Mouse (Mus musculus): Measurements from ENCODE around the gene Dirc2. TPM values are rescaled to one million over a fixed set of nuclear protein-coding genes. Genes with fewer than 3 reads are reported as not detected.
A peak's percentile ranks its signal among the peaks of the same experiment; 100 is the strongest.

Gene Dirc2
- polyA plus RNA-seq, 1 experiment from 2014 or later, result 13.1 TPM

- Histone ChIP-seq H3K9ac (no peak overlapping the region), H3K27ac (no peak overlapping the region)
- 94% methylated on average over 9 of the region's 9 CpGs for WGBS
These were observed 105.2 kb downstream of the Dirc2 start for GRCm38 (mm10) chr16:35663831-35664414.

GRCm38 (mm10) chr16:35660222-35660621 is 108.9 kb downstream of the Dirc2 start:
- peaks cover 10% of the 10 kb centered on the region for H3K4me1 ChIP-seq
- WGBS, result 8% methylated on average over 32 of the region's 36 CpGs
- no peaks in the 10 kb centered on the region for H3K36me3 ChIP-seq
- no peak overlapping the region for H3K9ac ChIP-seq
- H3K27me3 ChIP-seq, result peaks cover 66% of the 10 kb centered on the region
- H3K4me3 ChIP-seq, result peak overlapping the region; percentile 29
- peak overlapping the region; percentile 49 for H3K4me2 ChIP-seq
- no peak for ATAC-seq (ENCODE audit: insufficient number of reproducible peaks, low FRiP score, low TSS enrichment, low read depth)
- H3K27ac ChIP-seq, result no peak overlapping the region
- H3K9me3 ChIP-seq, result no peaks in the 10 kb centered on the region

More at GRCm38 (mm10) chr16:35663831-35664414, 105.2 kb downstream of the Dirc2 start:
- Histone ChIP-seq H3K4me3 (no peak overlapping the region), H3K4me2 (no peak overlapping the region), H3K9me3 (no peaks in the 10 kb centered on the region), H3K36me3 (no peaks in the 10 kb centered on the region), H3K27me3 (peaks cover 39% of the 10 kb centered on the region), H3K4me1 (peaks cover 10% of the 10 kb centered on the region)
- ATAC-seq (ENCODE audit: insufficient number of reproducible peaks, low FRiP score, low TSS enrichment, low read depth), result no peak

GRCm38 (mm10) chr16:35653951-35654350 is 115.2 kb downstream of the Dirc2 start:
- no peak overlapping the region for H3K4me2 ChIP-seq
- H3K9ac ChIP-seq, result no peak overlapping the region
- no peak for ATAC-seq (ENCODE audit: insufficient number of reproducible peaks, low FRiP score, low TSS enrichment, low read depth)
- no peaks in the 10 kb centered on the region for H3K9me3 ChIP-seq
- H3K27ac ChIP-seq, result no peak overlapping the region
- no peak overlapping the region for H3K4me3 ChIP-seq
- WGBS, result 64% methylated on average over 5 of the region's 5 CpGs
- no peaks in the 10 kb centered on the region for H3K4me1 ChIP-seq
- H3K27me3 ChIP-seq, result peaks cover 27% of the 10 kb centered on the region
- H3K36me3 ChIP-seq, result no peaks in the 10 kb centered on the region

GRCm38 (mm10) chr16:35652706-35653105 is 116.5 kb downstream of the Dirc2 start:
- no peak overlapping the region for H3K27ac ChIP-seq
- no peak overlapping the region for H3K9ac ChIP-seq
- WGBS, result 80% methylated on average over 3 of the region's 3 CpGs
- H3K4me2 ChIP-seq, result no peak overlapping the region
- ATAC-seq (ENCODE audit: insufficient number of reproducible peaks, low FRiP score, low TSS enrichment, low read depth), result no peak
- no peak overlapping the region for H3K4me3 ChIP-seq
- H3K27me3 ChIP-seq, result peaks cover 15% of the 10 kb centered on the region
- no peaks in the 10 kb centered on the region for H3K9me3 ChIP-seq
- H3K4me1 ChIP-seq, result no peaks in the 10 kb centered on the region
- H3K36me3 ChIP-seq, result no peaks in the 10 kb centered on the region

GRCm38 (mm10) chr16:35652206-35652605 is 117.0 kb downstream of the Dirc2 start:
- Histone ChIP-seq H3K9ac (no peak overlapping the region), H3K4me3 (no peak overlapping the region), H3K27ac (no peak overlapping the region), H3K27me3 (peaks cover 10% of the 10 kb centered on the region; the same call in 1 of the 2 replicates), H3K36me3 (no peaks in the 10 kb centered on the region), H3K4me2 (no peak overlapping the region), H3K4me1 (no peaks in the 10 kb centered on the region), H3K9me3 (no peaks in the 10 kb centered on the region)
- 51% methylated on average over 6 of the region's 6 CpGs for WGBS
- ATAC-seq (ENCODE audit: insufficient number of reproducible peaks, low FRiP score, low TSS enrichment, low read depth), result no peak

- no peak overlapping the region for H3K4me2 ChIP-seq
- no peaks in the 10 kb centered on the region for H3K4me1 ChIP-seq
- no peaks in the 10 kb centered on the region for H3K27me3 ChIP-seq
- H3K9me3 ChIP-seq, result no peaks in the 10 kb centered on the region
- H3K4me3 ChIP-seq, result no peak overlapping the region
- 84% methylated on average over 4 of the region's 4 CpGs for WGBS
- H3K9ac ChIP-seq, result no peak overlapping the region
- H3K36me3 ChIP-seq, result no peaks in the 10 kb centered on the region
- no peak overlapping the region for H3K27ac ChIP-seq
- ATAC-seq (ENCODE audit: insufficient number of reproducible peaks, low FRiP score, low TSS enrichment, low read depth), result no peak
These were observed 120.3 kb downstream of the Dirc2 start for GRCm38 (mm10) chr16:35648862-35649261.

Other genes with a start within 250 kb of the Dirc2 start
- gene Sema5b, start 228.2 kb downstream of the Dirc2 start, polyA plus RNA-seq (2015; fragmentation: Nextera tagmentation; extraction: Ambion mirVana), result 4.5 and 5.0 TPM in 2 replicates
- gene Hspbap1, start 1.0 kb upstream of the Dirc2 start, polyA plus RNA-seq (2015; fragmentation: Nextera tagmentation; extraction: Ambion mirVana), result 12.1 and 12.4 TPM in 2 replicates
- gene Parp14, start 102.2 kb upstream of the Dirc2 start, polyA plus RNA-seq (2015; fragmentation: Nextera tagmentation; extraction: Ambion mirVana), result 0.98 and 1.2 TPM in 2 replicates
- 5.3 and 6.2 TPM in 2 replicates for gene Parp9, start 169.1 kb upstream of the Dirc2 start, polyA plus RNA-seq (2015; fragmentation: Nextera tagmentation; extraction: Ambion mirVana)
- gene Dtx3l, start 169.8 kb upstream of the Dirc2 start, polyA plus RNA-seq (2015; fragmentation: Nextera tagmentation; extraction: Ambion mirVana), result 3.3 and 3.4 TPM in 2 replicates
- 34.8 and 34.9 TPM in 2 replicates for gene Kpna1, start 209.4 kb upstream of the Dirc2 start, polyA plus RNA-seq (2015; fragmentation: Nextera tagmentation; extraction: Ambion mirVana)

Data from limb, embryonic 15.5 days (tissue).